Mouse (Mus musculus): Measurements from ENCODE around the gene Rmdn2. TPM values are rescaled to one million over a fixed set of nuclear protein-coding genes. Genes with fewer than 3 reads are reported as not detected.

Gene Rmdn2
- polyA plus RNA-seq, 1 experiment from 2014 or later = 15.2 TPM

GRCm38 (mm10) chr17:79598596-79599577, 12.8 kb upstream of the Rmdn2 start:
- no peak for TF ChIP-seq CTCF (IDR thresholded peaks at IDR 0.05; ENCODE audit: low read depth)
- Histone ChIP-seq H3K27me3 (ENCODE audit: insufficient read depth, low read length) (no peaks in the 10 kb centered on the region), H3K4me1 (replicated peaks; ENCODE audit: insufficient read depth, low read length) (no peaks in the 10 kb centered on the region), H3K27ac (no peak overlapping the region), H3K4me2 (ENCODE audit: low read length) (no peak overlapping the region), H3K9me3 (replicated peaks; ENCODE audit: low read length) (no peaks in the 10 kb centered on the region), H3K9ac (ENCODE audit: low read depth, low read length) (no peak overlapping the region), H3K4me3 (replicated peaks; ENCODE audit: low read depth, low read length) (no peak overlapping the region), H3K36me3 (ENCODE audit: insufficient read depth, low read length) (no peaks in the 10 kb centered on the region)
- ATAC-seq (replicated peaks; ENCODE audit: low FRiP score, low read depth) (peak; percentile 86; the same call in 1 of the 2 replicates), DNase-seq (ENCODE audit: low spot score) (peak; percentile 74)
- WGBS = 11% methylated on average over 8 of the region's 8 CpGs

GRCm38 (mm10) chr17:79600108-79600507, 11.6 kb upstream of the Rmdn2 start:
- H3K27ac ChIP-seq = no peak overlapping the region
- H3K4me2 ChIP-seq (ENCODE audit: low read length) = no peak overlapping the region
- 57% methylated on average over 4 of the region's 4 CpGs for WGBS
- no peak for TF ChIP-seq CTCF (IDR thresholded peaks at IDR 0.05; ENCODE audit: low read depth)
- no peak overlapping the region for H3K9ac ChIP-seq (ENCODE audit: low read depth, low read length)
- ATAC-seq (replicated peaks; ENCODE audit: low FRiP score, low read depth) (no peak), DNase-seq (ENCODE audit: low spot score) (no peak)
- H3K9me3 ChIP-seq (replicated peaks; ENCODE audit: low read length) = no peaks in the 10 kb centered on the region
- no peak overlapping the region for H3K4me3 ChIP-seq (replicated peaks; ENCODE audit: low read depth, low read length)
- no peaks in the 10 kb centered on the region for H3K4me1 ChIP-seq (replicated peaks; ENCODE audit: insufficient read depth, low read length)
- H3K36me3 ChIP-seq (ENCODE audit: insufficient read depth, low read length) = no peaks in the 10 kb centered on the region
- no peaks in the 10 kb centered on the region for H3K27me3 ChIP-seq (ENCODE audit: insufficient read depth, low read length)

GRCm38 (mm10) chr17:79602381-79602780, 9.3 kb upstream of the Rmdn2 start:
- no peaks in the 10 kb centered on the region for H3K4me1 ChIP-seq (replicated peaks; ENCODE audit: insufficient read depth, low read length)
- 66% methylated on average over 5 of the region's 5 CpGs for WGBS
- DNase-seq (ENCODE audit: low spot score) = no peak
- H3K4me2 ChIP-seq (ENCODE audit: low read length) = no peak overlapping the region
- no peak overlapping the region for H3K27ac ChIP-seq
- H3K36me3 ChIP-seq (ENCODE audit: insufficient read depth, low read length) = no peaks in the 10 kb centered on the region
- no peak overlapping the region for H3K9ac ChIP-seq (ENCODE audit: low read depth, low read length)
- H3K4me3 ChIP-seq (replicated peaks; ENCODE audit: low read depth, low read length) = no peak overlapping the region
- no peak for TF ChIP-seq CTCF (IDR thresholded peaks at IDR 0.05; ENCODE audit: low read depth)
- no peak for ATAC-seq (replicated peaks; ENCODE audit: low FRiP score, low read depth)
- no peaks in the 10 kb centered on the region for H3K27me3 ChIP-seq (ENCODE audit: insufficient read depth, low read length)
- no peaks in the 10 kb centered on the region for H3K9me3 ChIP-seq (replicated peaks; ENCODE audit: low read length)

- Histone ChIP-seq H3K36me3 (ENCODE audit: insufficient read depth, low read length) (no peaks in the 10 kb centered on the region), H3K9me3 (replicated peaks; ENCODE audit: low read length) (no peaks in the 10 kb centered on the region), H3K4me1 (replicated peaks; ENCODE audit: insufficient read depth, low read length) (no peaks in the 10 kb centered on the region), H3K9ac (ENCODE audit: low read depth, low read length) (no peak overlapping the region), H3K27ac (no peak overlapping the region), H3K4me2 (ENCODE audit: low read length) (no peak overlapping the region), H3K27me3 (ENCODE audit: insufficient read depth, low read length) (no peaks in the 10 kb centered on the region), H3K4me3 (replicated peaks; ENCODE audit: low read depth, low read length) (no peak overlapping the region)
- ATAC-seq (replicated peaks; ENCODE audit: low FRiP score, low read depth) (no peak), DNase-seq (ENCODE audit: low spot score) (no peak)
- TF ChIP-seq CTCF (IDR thresholded peaks at IDR 0.05; ENCODE audit: low read depth) = no peak
- WGBS = 79% methylated on average over 7 of the region's 7 CpGs
These were observed 8.2 kb upstream of the Rmdn2 start for GRCm38 (mm10) chr17:79603427-79603826.

GRCm38 (mm10) chr17:79605794-79606193, 5.9 kb upstream of the Rmdn2 start:
- no peaks in the 10 kb centered on the region for H3K36me3 ChIP-seq (ENCODE audit: insufficient read depth, low read length)
- no peak for TF ChIP-seq CTCF (IDR thresholded peaks at IDR 0.05; ENCODE audit: low read depth)
- no peak overlapping the region for H3K27ac ChIP-seq
- H3K4me1 ChIP-seq (replicated peaks; ENCODE audit: insufficient read depth, low read length) = no peaks in the 10 kb centered on the region
- no peaks in the 10 kb centered on the region for H3K9me3 ChIP-seq (replicated peaks; ENCODE audit: low read length)
- DNase-seq (ENCODE audit: low spot score) = no peak
- H3K27me3 ChIP-seq (ENCODE audit: insufficient read depth, low read length) = no peaks in the 10 kb centered on the region
- H3K4me3 ChIP-seq (replicated peaks; ENCODE audit: low read depth, low read length) = no peak overlapping the region
- no peak overlapping the region for H3K9ac ChIP-seq (ENCODE audit: low read depth, low read length)
- WGBS = 65% methylated on average over 2 of the region's 2 CpGs
- H3K4me2 ChIP-seq (ENCODE audit: low read length) = no peak overlapping the region
- no peak for ATAC-seq (replicated peaks; ENCODE audit: low FRiP score, low read depth)

GRCm38 (mm10) chr17:79609697-79610096, 2.0 kb upstream of the Rmdn2 start:
- 81% methylated on average over 1 of the region's 1 CpGs for WGBS
- no peak overlapping the region for H3K27ac ChIP-seq
- TF ChIP-seq CTCF (IDR thresholded peaks at IDR 0.05; ENCODE audit: low read depth) = no peak

More at GRCm38 (mm10) chr17:79609697-79610096, 2.0 kb upstream of the Rmdn2 start:
- Histone ChIP-seq H3K4me2 (ENCODE audit: low read length) (no peak overlapping the region), H3K4me1 (replicated peaks; ENCODE audit: insufficient read depth, low read length) (no peaks in the 10 kb centered on the region), H3K9ac (ENCODE audit: low read depth, low read length) (no peak overlapping the region), H3K27me3 (ENCODE audit: insufficient read depth, low read length) (no peaks in the 10 kb centered on the region), H3K4me3 (replicated peaks; ENCODE audit: low read depth, low read length) (no peak overlapping the region), H3K9me3 (replicated peaks; ENCODE audit: low read length) (no peaks in the 10 kb centered on the region), H3K36me3 (ENCODE audit: insufficient read depth, low read length) (no peaks in the 10 kb centered on the region)
- ATAC-seq (replicated peaks; ENCODE audit: low FRiP score, low read depth) (no peak), DNase-seq (ENCODE audit: low spot score) (no peak)
